Mouse (Mus musculus) thymus, adult 2 months (tissue): ENCODE measurements around the gene Fyb.

Experiments
- CTCF ChIP-seq: fragments of 200-500 bp; IDR thresholded peaks from 2 replicates; pipeline ENCODE4 v1.5.1; 2012; ENCODE audit warnings: mild to moderate bottlenecking, control low read depth, low read length, moderate library complexity, borderline replicate concordance; ENCODE audit not compliant: control insufficient read depth, poor library complexity, insufficient read depth; ENCODE audit errors: extremely low read depth
- POLR2A ChIP-seq: fragments of 200-500 bp; IDR thresholded peaks from 2 replicates; pipeline ENCODE4 v1.6.1; 2012; ENCODE audit warnings: mild to moderate bottlenecking, low read length, control low read depth, moderate library complexity; ENCODE audit not compliant: control insufficient read depth, poor library complexity, insufficient read depth; ENCODE audit errors: extremely low read depth

- no peak for TF ChIP-seq CTCF
- no peak for TF ChIP-seq POLR2A
These were observed 64.9 kb downstream of the Fyb start for GRCm38 (mm10) chr15:6587526-6587925.
